Mouse (Mus musculus) hematopoietic stem cell, adult 5-6 weeks (primary cell): ENCODE results near the gene Mcrip1. TPM values are rescaled to one million over a fixed set of nuclear protein-coding genes. Genes with fewer than 3 reads are reported as not detected.
A peak's percentile ranks its signal among the peaks of the same experiment; 100 is the strongest.
"Not testable (repeated sequence)": the region's sequence is repeated elsewhere in the genome, so short reads cannot be mapped to it uniquely, and the experiment has no call there.

Experiments used
- ATAC-seq, 2 experiments: fragments of 125-278 bp in 1 of 2; replicated peaks in 1 of 2; 2 replicates each; pipeline ENCODE4 v1.8.0; 2016 to 2017; ENCODE audit warnings: inconsistent platforms in 2 of 2, mild to moderate bottlenecking in 2 of 2, moderate number of reproducible peaks in 2 of 2, low read depth in 1 of 2, moderate TSS enrichment in 1 of 2; ENCODE audit not compliant: low FRiP score in 2 of 2, poor library complexity in 2 of 2, severe bottlenecking in 2 of 2, insufficient read depth in 1 of 2, low TSS enrichment in 1 of 2
- total RNA-seq: library from RNA; stranded (forward); fragments of 172-1452, 232-1000 nt; gene quantifications from 2 replicates; pipeline ENCODE4 v1.2.3, GENCODE M21; 2017

The Mcrip1 gene
- total RNA-seq, 1 experiment from 2014 or later: 11.6 TPM

DNA sequence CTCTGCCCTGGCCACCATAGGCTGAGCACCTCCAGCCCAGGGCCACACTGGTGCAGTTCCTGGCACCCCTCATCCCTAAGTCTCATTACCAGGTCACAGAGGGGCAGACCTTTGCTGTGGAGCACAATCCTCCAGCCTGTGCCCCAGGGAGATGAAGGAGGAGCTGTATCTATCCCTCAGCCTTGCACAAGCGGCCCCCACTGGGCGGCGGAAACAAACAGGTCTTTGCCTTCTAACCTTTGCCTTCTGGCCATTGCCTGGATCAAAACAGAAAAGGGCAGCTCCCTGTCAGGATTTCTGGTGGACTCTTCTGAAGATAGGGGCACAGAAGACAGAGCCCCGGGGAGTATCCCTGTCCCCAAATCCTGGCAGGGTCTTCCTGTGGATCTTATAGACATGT is 20.6 kb downstream of the Mcrip1 start:
- no peak for ATAC-seq

DNA sequence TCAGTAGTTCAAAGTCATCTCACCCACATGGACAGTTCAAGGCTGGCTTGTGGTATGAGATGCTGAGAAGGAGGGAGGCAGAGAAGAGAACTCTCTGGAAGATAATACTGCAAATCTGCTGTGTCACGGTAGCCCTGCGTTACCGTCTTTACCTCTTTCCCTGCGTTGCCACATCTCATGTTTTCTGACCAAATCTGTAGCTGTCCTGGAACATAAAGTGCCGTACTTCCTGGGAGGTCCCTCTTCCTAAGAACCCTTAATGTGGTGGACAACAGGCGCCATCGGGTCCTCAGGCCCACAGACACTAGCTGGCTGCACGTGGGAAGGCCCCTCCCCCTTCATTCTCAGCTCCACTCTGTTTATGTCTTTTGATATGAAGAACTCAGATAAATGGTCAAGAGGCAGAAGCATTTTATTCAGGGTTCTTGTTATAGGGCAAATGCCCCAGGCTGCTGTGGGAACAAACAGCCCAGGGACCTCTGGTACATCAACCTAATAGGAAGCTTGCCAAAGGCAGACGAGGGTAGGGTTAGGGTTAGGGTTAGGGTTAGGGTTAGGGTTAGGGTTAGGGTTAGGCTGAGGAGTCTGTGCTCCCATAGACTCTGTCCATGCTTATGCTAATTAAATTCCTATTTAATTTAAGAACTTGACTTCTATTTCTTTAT is 21.7 kb downstream of the Mcrip1 start:
- ATAC-seq: no peak

DNA sequence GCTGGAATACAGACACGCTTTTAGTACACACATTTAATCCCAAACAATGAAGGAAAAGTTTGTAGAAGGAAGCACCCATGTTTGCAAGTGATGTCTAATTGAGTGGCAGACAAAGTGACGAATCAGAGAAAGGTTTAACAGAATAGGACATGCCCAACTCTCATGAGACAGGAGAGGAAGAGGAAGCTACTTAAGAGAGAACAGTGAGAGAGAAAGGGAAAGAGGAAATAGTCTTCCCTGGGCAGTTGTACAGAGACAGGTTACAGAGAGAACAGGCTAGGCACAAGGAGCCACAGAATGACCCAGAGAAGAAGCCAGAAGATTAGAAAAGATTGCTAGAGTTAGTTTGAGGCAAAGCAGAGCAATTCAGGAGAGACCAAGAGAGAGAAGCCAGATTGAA is 23.6 kb downstream of the Mcrip1 start:
- ATAC-seq: no peak; a peak in 1 of 4 replicates

DNA sequence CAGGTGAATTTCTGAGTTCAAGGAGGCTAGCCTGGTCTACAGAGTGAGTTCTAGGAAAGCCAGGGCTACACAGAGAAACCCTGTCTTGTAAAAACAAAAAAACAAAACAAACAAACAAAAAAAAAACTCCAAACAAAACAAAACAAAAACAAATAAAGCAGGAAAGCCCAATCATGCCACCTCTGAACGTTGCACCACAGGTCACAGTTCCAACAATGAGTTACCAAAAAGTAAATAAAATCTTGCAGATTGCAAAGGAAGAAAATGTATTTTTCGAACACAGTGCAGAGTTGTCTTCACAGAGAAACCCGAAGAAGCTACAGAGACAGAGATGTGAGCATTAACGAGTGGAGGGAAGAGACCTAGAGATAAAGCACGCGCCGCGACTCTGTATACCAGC is 26.9 kb downstream of the Mcrip1 start:
- ATAC-seq: no peak

DNA sequence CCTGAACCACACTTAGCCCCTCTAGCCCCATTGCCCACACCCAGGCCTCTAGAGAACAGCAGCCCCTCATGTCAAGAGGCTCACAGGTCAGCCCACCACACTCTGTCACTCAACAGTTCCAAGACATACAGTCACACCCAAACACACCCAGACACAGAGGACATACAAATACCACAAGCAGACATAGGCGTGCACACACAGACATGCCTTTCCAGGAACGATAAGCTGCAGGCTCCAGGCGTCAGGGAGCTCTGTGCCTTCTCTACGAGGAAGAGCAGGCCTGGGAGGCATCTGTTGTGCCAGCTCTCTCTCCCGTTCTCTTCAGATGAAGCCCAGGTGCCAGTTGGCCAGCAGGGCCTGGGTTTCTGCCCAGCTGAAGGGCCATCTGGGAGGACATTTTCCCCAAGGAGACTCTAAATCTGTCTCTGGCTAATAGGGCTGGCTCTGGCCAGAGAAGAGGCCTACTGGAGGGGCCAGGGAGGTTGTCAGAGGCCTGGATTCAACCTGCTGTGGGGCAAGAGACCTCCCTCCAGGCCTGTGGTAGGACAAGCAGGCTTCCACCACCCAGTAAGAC is 28.5 kb downstream of the Mcrip1 start:
- no peak for ATAC-seq

DNA sequence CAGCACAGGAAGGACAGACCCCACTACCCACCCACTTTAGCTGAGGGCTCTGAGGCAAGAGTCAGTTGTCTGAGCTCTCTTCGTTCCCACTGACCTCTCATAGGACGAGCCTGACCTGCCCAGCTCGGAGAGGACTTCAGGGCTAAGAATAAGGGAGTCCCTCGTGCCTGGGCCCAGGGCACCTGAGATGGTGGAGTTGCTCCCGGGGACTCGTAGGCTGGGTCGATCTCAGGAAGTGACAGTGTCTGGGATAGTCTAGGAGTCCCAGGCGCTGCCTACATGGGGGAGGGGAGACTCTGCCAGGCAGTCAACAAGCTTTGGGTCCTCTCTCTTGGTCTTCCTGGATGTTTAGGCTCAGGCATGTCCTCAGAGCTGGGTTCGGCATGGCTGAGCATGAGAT is 29.0 kb downstream of the Mcrip1 start:
- no peak for ATAC-seq

DNA sequence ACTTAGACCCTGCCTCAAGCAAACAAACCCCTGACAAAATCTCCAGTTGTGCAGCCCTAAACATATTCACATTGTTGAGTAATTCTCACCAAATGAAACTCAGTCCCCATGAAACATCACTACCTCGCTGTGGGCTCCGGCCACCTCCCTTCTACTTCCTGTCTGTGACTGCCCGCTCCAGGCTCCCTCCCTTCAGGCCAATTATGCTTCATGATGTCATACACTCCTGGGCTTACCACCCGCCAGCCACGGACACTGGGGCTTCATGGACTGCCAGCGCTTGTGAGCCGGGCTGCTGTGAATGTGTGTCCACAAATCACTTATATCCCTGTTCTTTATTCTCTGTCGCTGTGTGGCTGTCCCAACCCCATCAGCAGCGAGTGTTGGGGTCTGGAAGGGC is 29.8 kb downstream of the Mcrip1 start:
- ATAC-seq: peak in 1 of 2 experiments; percentile 40; a peak in 1 of 4 replicates

DNA sequence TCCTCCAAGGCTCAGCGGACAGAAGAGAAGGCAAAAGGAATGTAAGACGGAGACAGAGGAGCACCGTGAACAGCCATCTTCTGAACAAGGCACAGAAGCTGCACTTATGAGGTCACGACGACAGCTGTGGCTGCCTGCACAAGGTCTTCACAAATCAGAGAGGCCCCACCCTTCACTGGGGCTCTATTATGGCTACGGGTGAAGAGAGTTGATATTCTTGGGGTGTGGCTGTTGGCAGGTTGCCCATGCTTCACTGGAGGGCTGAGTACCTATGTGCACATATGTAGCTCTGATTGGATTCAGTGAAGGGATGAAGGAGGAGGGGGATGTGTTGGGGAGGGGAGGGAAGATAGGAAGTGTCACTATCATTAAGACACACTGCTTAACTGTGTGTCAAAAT is 31.0 kb downstream of the Mcrip1 start:
- no peak for ATAC-seq

DNA sequence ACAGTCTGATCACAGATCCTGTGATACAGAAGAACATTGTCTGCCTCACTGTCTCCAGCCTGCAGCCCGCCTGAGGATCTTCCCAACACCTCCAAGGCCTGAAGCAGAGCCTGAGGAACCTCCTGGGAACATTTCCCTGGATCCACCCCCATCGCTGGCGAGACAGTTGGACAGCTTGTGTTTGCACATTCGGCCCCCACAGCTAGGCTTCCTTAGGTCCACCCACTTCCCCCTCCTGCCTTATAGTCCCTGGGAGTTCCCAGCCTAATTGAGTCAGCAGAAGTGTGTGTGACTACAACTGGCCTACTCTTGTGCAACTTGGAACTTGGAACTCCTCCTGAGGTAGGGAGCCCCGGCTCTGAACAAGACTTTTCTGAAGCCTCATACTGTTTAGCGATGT is 31.5 kb downstream of the Mcrip1 start:
- ATAC-seq: peak; percentile 20 to 50; a peak in 1 of 4 replicates

DNA sequence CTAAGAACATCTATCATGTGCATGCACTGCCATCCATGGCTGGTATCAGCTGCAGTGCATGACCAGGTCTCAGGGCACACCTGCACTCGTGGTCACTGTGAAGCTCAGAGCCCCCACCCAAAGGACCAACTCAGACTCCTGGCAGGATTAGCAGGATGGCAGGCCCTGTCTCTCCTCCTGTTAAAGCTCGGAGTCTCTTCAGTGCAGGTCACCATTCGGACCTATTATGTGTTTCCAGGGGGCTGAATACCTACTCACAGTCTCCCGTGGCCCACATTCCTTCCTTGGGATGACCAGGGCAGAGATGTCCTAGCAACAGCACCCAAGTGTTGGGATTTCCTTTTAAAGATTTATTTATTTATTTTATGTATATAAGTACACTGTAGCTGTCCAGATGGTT is 32.4 kb downstream of the Mcrip1 start:
- ATAC-seq: no peak

DNA sequence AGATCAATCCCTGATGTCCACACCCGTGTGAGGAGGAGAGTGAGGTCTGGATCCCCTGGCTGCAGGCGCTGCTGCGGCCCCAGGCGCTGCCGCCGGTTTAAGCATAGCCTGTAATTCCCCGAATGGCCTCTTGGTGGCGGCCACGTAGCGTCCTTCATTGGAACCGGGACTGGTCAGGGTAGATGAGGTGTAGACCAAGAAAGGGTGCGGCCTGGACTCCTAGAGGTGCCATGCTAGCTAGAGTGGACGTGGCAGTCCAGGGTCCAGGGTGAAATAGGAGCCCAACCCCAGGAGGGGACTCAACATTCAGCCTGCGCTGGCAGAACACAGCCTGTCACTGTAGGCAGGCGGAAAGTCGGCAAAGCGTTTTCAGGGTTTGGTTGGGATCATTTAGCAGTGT is 33.9 kb downstream of the Mcrip1 start:
- peak; percentile 80 to 84 for ATAC-seq

DNA sequence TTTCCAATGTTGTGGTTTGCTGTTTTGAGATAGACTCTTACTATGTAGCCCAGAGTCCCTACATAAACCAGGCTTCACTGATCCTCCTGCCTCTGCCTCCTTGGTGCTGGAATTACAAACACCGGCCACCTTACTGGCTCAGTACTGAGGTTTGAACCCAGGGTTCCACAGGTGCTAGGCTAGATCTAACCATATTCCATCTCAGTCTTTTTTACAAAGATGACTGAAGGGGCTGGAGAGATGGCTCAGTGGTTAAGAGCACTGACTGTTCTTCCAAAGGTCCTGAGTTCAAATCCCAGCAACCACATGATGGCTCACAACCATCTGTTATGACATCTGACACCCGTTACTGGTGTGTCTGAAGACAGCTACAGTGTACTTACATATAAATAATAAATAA is 35.3 kb downstream of the Mcrip1 start:
- ATAC-seq: not testable (repeated sequence)

DNA sequence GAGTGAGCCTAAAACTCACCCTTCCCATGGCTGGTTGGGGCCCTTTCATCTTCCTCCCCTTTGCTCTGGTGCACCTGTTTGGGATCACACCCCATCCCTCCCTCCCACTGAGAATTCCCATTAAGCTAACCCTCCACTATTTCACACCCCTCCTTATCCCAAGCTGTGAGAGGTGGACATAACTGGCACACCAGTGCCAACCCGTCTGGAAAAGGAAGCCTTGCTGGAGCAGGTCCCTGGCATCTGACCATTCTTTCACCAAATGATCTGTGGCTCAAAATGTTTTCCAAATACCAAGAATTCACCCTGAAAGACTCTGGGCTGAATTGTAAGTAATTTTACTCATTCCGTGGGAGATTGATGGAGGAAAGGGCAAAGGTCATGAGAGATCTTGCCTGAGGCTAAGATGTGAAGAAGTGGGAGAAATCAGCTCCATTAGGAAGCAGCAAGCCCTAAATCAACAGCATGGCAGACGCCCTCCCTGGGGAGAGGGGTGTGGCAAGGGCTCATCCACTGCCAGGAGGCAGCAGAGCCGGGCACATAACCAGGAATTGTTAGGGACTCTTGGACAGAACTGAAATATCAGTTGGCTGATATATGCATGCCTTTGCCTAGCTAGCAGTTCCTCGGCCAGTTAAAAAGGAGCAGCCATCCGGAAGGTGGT is 36.6 kb downstream of the Mcrip1 start:
- ATAC-seq: no peak

DNA sequence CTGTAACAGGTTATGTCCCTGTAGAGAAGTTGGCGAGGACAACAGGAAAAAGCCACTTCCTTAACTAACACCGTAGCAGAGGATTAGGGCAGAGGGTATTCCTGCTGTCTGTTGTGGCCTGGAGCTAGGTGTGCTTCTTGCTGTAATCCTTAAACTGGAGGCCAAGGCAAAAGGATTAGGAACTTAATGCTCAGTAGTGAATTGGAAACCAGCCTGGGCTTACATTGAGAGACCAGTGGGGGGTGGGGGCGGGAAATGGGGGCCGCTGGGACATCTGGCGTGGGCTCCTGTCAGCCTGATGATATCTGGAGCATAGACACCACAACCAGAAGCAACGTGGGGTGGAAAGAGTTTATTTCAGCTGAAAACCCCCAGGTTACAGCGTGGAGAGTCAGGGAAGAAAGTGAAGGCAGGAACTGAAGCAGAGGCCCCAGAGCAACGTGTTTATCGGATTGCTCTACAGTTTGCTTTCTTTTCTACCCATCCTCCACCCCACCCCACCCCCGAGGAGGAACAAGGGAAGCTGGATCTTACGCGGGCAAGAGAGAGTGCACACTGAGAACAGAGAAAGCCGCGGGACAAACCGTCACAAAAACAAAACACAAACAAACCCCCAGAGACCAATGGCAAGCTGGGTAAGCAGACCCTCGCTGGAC is 39.0 kb downstream of the Mcrip1 start:
- ATAC-seq: peak; percentile 56 to 75; a peak in 3 of 4 replicates

DNA sequence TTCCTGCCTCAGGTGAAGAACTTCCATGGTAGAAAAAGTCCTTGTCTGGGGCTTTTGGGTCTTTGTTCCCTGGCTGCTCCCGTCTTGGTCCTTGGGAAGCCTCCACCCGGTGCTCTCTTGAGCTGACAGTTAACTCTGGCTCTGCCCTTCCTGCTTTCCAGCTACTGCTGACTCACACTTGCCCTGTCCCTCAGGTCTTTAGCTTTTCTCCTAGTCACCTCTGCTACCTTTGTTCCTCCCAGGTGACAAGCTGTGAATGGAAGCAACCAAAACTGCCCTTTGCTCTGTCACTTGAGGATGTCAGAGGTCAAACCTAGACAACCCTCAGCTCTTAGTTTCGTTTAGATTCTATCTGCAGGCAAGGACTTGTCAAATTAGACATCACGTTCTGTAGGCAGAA is 39.6 kb downstream of the Mcrip1 start:
- ATAC-seq: no peak

DNA sequence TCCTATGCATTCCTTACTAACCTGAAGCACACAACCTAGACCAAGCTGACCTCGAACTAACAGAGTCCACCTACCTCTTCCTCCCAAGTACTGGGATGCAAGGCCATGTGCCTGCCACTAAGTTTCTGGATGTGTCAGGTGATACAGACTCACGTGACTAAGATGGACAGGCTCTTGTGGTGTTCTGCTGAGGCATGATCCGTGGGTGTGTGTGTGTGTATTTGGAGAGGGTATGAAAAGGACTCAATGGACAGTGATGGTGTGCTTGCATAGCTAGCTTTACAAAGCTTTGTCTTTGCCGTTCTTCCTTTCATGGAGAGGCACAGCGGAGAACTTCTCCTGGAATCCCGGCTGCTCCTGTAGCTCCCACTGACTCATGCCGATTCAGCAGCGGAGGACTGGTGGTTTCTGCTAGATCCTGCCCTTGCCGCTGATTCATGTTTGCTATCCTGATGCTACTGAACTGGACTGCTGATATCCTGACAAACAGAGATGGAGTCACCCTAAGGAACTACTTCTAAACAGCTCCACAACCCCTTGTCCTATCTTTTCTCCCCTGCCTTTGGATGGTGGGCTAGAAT is 41.1 kb downstream of the Mcrip1 start:
- no peak for ATAC-seq

DNA sequence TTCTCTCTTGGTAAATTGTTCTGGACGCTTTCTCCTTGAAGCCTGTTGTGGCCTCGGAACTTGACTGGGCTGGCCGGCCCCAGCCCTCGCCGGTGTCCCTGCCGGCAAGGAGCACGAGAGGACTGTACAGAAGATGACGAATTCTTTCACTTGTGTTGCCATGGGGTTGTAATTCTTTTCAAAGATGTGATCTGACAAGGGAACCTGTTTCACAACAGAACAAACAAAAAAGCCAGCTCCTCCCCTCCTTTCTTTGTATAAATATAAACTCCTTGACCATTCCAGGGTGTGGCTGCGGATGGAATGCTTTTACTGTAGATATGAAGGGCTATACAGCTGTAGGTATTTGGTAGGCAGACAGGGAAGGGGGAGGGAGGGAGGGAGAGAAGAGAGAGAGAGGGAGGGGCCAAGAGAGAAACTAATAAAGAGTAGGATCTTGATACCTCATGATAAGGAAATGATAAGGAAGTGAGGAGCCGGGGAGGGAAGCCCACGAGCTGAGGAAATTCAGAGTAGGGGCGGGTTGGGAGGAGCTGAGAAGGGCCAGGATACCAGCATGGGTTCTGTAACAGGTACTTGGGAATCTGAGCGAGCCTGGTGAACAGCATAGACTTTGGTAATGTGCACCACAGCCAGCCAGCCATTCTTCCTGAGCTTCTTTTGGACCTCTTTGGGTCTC is 41.8 kb downstream of the Mcrip1 start:
- ATAC-seq: no peak
